Mouse (Mus musculus): ENCODE data around the gene Slamf9. TPM values are rescaled to one million over a fixed set of nuclear protein-coding genes. Genes with fewer than 3 reads are reported as not detected.

Slamf9 gene
- total and polyA plus RNA-seq, 3 experiments: 28.3 to 32.6 (median 30.9) TPM

- peaks cover 4 to 66% of the 10 kb centered on the region in 2 experiments for H3K36me3 ChIP-seq (replicated peaks in 1 of 2; ENCODE audit: control insufficient read depth in 1 of 2, insufficient read depth in 1 of 2, low read length in 1 of 2)
- H3K27ac ChIP-seq (ENCODE audit: insufficient read depth, low read depth): no peak overlapping the region
- DNase-seq (ENCODE audit: extremely low read depth): no peak
- H3K4me1 ChIP-seq (ENCODE audit: control insufficient read depth in 1 of 2, insufficient read depth in 2 of 2): peaks cover 2 to 23% of the 10 kb centered on the region in 2 experiments; a peak in 3 of 4 replicates
- H3K4me3 ChIP-seq (replicated peaks in 1 of 3; ENCODE audit: low read depth in 2 of 3, low read length in 2 of 3, poor library complexity in 1 of 3): no peak overlapping the region
- H3K4me2 ChIP-seq (ENCODE audit: insufficient read depth, low read depth, poor library complexity, severe bottlenecking): no peak overlapping the region
- no peaks in the 10 kb centered on the region for H3K27me3 ChIP-seq (replicated peaks)
- dilution Hi-C loops (cut with MboI; ENCODE audit: extremely low pct_ligation_motif_present, extremely low pct_unique_long_range_greater_than_20kb, low sequenced_read_pairs) (no loop called here), in situ Hi-C loops (cut with MboI; ENCODE audit: low pct_ligation_motif_present, low pct_unique_long_range_greater_than_20kb, low sequenced_read_pairs) (no loop called here)
- H3K9ac ChIP-seq (ENCODE audit: insufficient read depth, low read depth): no peak overlapping the region
- H3K9me3 ChIP-seq (replicated peaks; ENCODE audit: low read length): no peaks in the 10 kb centered on the region
- TF ChIP-seq CHD1 (IDR thresholded peaks at IDR 0.05; ENCODE audit: low read depth, low read length): no peak
- H3K79me2 ChIP-seq (replicated peaks; ENCODE audit: control insufficient read depth, extremely low read depth, insufficient read depth, poor library complexity, severe bottlenecking): peaks cover 10% of the 10 kb centered on the region
These were observed 20.9 kb downstream of the Slamf9 start for GRCm38 (mm10) chr1:172496030-172496429.

DNA sequence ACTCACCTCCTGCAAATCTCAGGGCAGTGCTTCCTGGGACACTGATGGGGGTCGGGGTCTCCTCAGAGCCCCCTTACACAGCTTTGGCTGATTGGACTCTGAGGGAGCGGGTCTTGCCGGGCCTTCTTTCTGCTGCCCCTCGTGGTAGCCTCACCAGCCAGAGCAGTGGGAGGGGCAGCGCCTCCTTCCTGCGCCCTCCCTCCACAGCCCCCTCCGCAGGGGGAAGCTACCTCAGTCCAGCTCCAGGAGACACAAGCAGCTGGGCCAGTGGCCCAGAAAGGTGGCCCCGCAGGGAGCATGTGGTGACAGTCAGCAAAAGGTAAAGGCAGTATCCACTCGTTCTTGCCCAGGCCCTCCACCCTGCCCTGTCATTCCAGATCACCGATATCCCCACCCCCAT is 22.3 kb downstream of the Slamf9 start:
- Histone ChIP-seq H3K4me1 (ENCODE audit: control insufficient read depth in 1 of 2, insufficient read depth in 2 of 2) (peaks cover 7 to 32% of the 10 kb centered on the region in 2 experiments), H3K36me3 (replicated peaks in 1 of 2; ENCODE audit: control insufficient read depth in 1 of 2, insufficient read depth in 1 of 2, low read length in 1 of 2) (peaks cover 0 to 59% of the 10 kb centered on the region in 2 experiments), H3K79me2 (replicated peaks; ENCODE audit: control insufficient read depth, extremely low read depth, insufficient read depth, poor library complexity, severe bottlenecking) (peaks cover 24% of the 10 kb centered on the region), H3K9ac (ENCODE audit: insufficient read depth, low read depth) (no peak overlapping the region), H3K27me3 (replicated peaks) (no peaks in the 10 kb centered on the region), H3K4me2 (ENCODE audit: insufficient read depth, low read depth, poor library complexity, severe bottlenecking) (no peak overlapping the region), H3K27ac (ENCODE audit: insufficient read depth, low read depth) (no peak overlapping the region), H3K4me3 (replicated peaks in 1 of 3; ENCODE audit: low read depth in 2 of 3, low read length in 2 of 3, poor library complexity in 1 of 3) (no peak overlapping the region), H3K9me3 (replicated peaks; ENCODE audit: low read length) (no peaks in the 10 kb centered on the region)
- TF ChIP-seq SMC3 (IDR thresholded peaks at IDR 0.05; ENCODE audit: low read depth, low read length) (no peak), ETS1 (conservative IDR thresholded peaks at IDR 0.05; ENCODE audit: low read depth, low read length) (no peak), USF1 (IDR thresholded peaks at IDR 0.05; ENCODE audit: low read depth, low read length) (no peak), GABPA (IDR thresholded peaks at IDR 0.05; ENCODE audit: insufficient replicate concordance, low read depth, low read length) (no peak), ZC3H11A (IDR thresholded peaks at IDR 0.05; ENCODE audit: low read depth, low read length) (no peak), E2F4 (IDR thresholded peaks at IDR 0.05; ENCODE audit: insufficient replicate concordance, low read depth, low read length) (no peak), RAD21 (IDR thresholded peaks at IDR 0.05; ENCODE audit: low read depth, low read length) (no peak), BHLHE40 (IDR thresholded peaks at IDR 0.05; ENCODE audit: low read depth, low read length) (no peak), ELF1 (IDR thresholded peaks at IDR 0.05; ENCODE audit: low read depth, low read length) (no peak), PAX5 (IDR thresholded peaks at IDR 0.05; ENCODE audit: low read length) (no peak), NRF1 (IDR thresholded peaks at IDR 0.05; ENCODE audit: low read depth, low read length) (no peak), CTCF (conservative IDR thresholded peaks at IDR 0.05 in 1 of 2, IDR thresholded peaks at IDR 0.05 in 1 of 2; ENCODE audit: low read depth in 2 of 2, low read length in 2 of 2) (no peak), UBTF (IDR thresholded peaks at IDR 0.05; ENCODE audit: low read depth, low read length) (no peak), SIN3A (IDR thresholded peaks at IDR 0.05; ENCODE audit: low read length) (no peak)
- no peak for DNase-seq (ENCODE audit: extremely low read depth)
- dilution Hi-C loops (cut with MboI; ENCODE audit: extremely low pct_ligation_motif_present, extremely low pct_unique_long_range_greater_than_20kb, low sequenced_read_pairs) (no loop called here), in situ Hi-C loops (cut with MboI; ENCODE audit: low pct_ligation_motif_present, low pct_unique_long_range_greater_than_20kb, low sequenced_read_pairs) (no loop called here)
